ENCODE assay signal across 12 mouse cellular contexts in the genomic region with DNA sequence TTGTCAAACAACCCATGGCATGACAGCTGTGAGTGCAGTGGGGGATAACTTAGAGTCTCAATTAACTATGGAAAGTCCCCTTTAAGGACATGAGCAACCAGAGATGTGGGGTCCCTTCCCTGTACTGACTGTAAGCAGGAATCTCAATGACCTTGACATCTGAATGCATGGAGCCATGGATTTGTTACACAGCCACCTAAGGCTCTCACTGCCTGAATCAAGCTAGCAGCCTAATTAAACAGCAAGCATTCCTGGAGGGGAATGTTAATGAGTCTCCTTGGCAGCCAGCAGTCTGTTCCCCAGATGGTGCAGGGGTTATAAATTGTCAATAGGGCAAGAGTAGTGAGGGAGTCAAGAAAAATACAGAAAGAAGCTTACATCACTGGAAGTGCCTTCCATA.
DNase-seq lines count a peak whose midpoint lies in the region; ATAC-seq and TF ChIP-seq lines count a peak whose summit lies in the region.
"Had no signal": no experiment of that assay in that cellular context is flagged by ENCODE, and none has a peak within 500 bp of the region (broad histone marks: within the 10 kb centered on the region; RNA-seq: fewer than 3 reads in every experiment).

No protein-coding gene starts in this region.

- no peaks in the 10 kb centered on the region for H3K36me3 ChIP-seq in embryonic facial prominence, embryonic 11.5 days (replicated peaks; ENCODE audit: control insufficient read depth, insufficient read depth, low read depth, low read length)
- no peaks in the 10 kb centered on the region for H3K36me3 ChIP-seq in hindbrain, postnatal 0 days (ENCODE audit: insufficient read depth, low read length)
- no peaks in the 10 kb centered on the region for H3K36me3 ChIP-seq in neural tube, embryonic 15.5 days
- H3K36me3 ChIP-seq in heart, adult 2 months (ENCODE audit: control insufficient read depth, insufficient read depth, low read length): no peaks in the 10 kb centered on the region
- H3K36me3 ChIP-seq: G1E; limb, embryonic 15.5 days had no signal

- H3K27ac ChIP-seq in embryonic facial prominence, embryonic 11.5 days (replicated peaks; ENCODE audit: low read depth, low read length): no peak overlapping the region
- no peak overlapping the region for H3K27ac ChIP-seq in hindbrain, postnatal 0 days
- H3K27ac ChIP-seq in neural tube, embryonic 15.5 days (replicated peaks): no peak overlapping the region
- no peak overlapping the region for H3K27ac ChIP-seq in heart, adult 2 months
- H3K27ac ChIP-seq: limb, embryonic 15.5 days had no signal

- intact Hi-C loops in heart, adult 2 months (cut with DNase I): no loop called here

- no peak overlapping the region for H3K4me3 ChIP-seq in embryonic facial prominence, embryonic 11.5 days (ENCODE audit: low read depth, low read length)
- no peak overlapping the region for H3K4me3 ChIP-seq in hindbrain, postnatal 0 days (ENCODE audit: low read length)
- no peak overlapping the region for H3K4me3 ChIP-seq in neural tube, embryonic 15.5 days (replicated peaks)
- H3K4me3 ChIP-seq in heart, adult 2 months: no peak overlapping the region
- H3K4me3 ChIP-seq: limb, embryonic 15.5 days had no signal

- H3K79me2 ChIP-seq in heart, adult 2 months (replicated peaks; ENCODE audit: control insufficient read depth, insufficient read depth, low read length): no peaks in the 10 kb centered on the region

- no peak overlapping the region for H3K9ac ChIP-seq in embryonic facial prominence, embryonic 11.5 days (replicated peaks; ENCODE audit: low read length)
- no peak overlapping the region for H3K9ac ChIP-seq in hindbrain, postnatal 0 days (replicated peaks; ENCODE audit: low read length)
- H3K9ac ChIP-seq in neural tube, embryonic 15.5 days (replicated peaks): no peak overlapping the region
- no peak overlapping the region for H3K9ac ChIP-seq in heart, adult 2 months (ENCODE audit: low read depth, low read length)
- H3K9ac ChIP-seq: limb, embryonic 15.5 days had no signal

- no peaks in the 10 kb centered on the region for H3K9me3 ChIP-seq in embryonic facial prominence, embryonic 11.5 days (replicated peaks; ENCODE audit: control insufficient read depth, low read length)
- H3K9me3 ChIP-seq in hindbrain, postnatal 0 days (ENCODE audit: low read length): no peaks in the 10 kb centered on the region
- no peaks in the 10 kb centered on the region for H3K9me3 ChIP-seq in neural tube, embryonic 15.5 days (replicated peaks)
- H3K9me3 ChIP-seq: G1E; limb, embryonic 15.5 days had no signal

- TF ChIP-seq EP300 in heart, adult 2 months (IDR thresholded peaks at IDR 0.05; ENCODE audit: insufficient read depth, low read depth, low read length): no peak

- DNase-seq in layer of hippocampus, adult 8-10 months (ENCODE audit: low spot score in 2 of 2): peak; percentile 6 to 8
- no peak for DNase-seq in layer of hippocampus, postnatal 10 days (ENCODE audit: low spot score in 2 of 2)
- peak; percentile 9 for DNase-seq in embryonic facial prominence, embryonic 11.5 days (ENCODE audit: low spot score)
- peak; percentile 31 for DNase-seq in hindbrain, postnatal 0 days (ENCODE audit: low spot score)
- no peak for DNase-seq in heart, adult 2 months
- no peak for DNase-seq in thymus, postnatal 36 days
- DNase-seq: heart, postnatal 4 days; right cerebral cortex, postnatal 25 days; thymus, adult 18-20 months had no signal

- H3K27me3 ChIP-seq in embryonic facial prominence, embryonic 11.5 days (ENCODE audit: control insufficient read depth, insufficient read depth, low read length): no peaks in the 10 kb centered on the region
- no peaks in the 10 kb centered on the region for H3K27me3 ChIP-seq in hindbrain, postnatal 0 days (ENCODE audit: insufficient read depth, low read length)
- H3K27me3 ChIP-seq in neural tube, embryonic 15.5 days (replicated peaks): no peaks in the 10 kb centered on the region
- H3K27me3 ChIP-seq in heart, adult 2 months (ENCODE audit: control insufficient read depth, insufficient read depth, low read length): no peaks in the 10 kb centered on the region
- H3K27me3 ChIP-seq: limb, embryonic 15.5 days had no signal

- ATAC-seq in embryonic facial prominence, embryonic 11.5 days (replicated peaks; ENCODE audit: insufficient number of reproducible peaks, low FRiP score, low TSS enrichment, low read depth): no peak; the same call in 1 of the 2 replicates
- peak; percentile 56; the same call in 1 of the 2 replicates for ATAC-seq in hindbrain, postnatal 0 days
- ATAC-seq in neural tube, embryonic 15.5 days (ENCODE audit: low FRiP score): peak; percentile 68; the same call in 1 of the 2 replicates

- TF ChIP-seq POLR2A in heart, adult 2 months (IDR thresholded peaks at IDR 0.05; ENCODE audit: insufficient read depth, low read depth, low read length): no peak

- no peaks in the 10 kb centered on the region for H3K4me1 ChIP-seq in embryonic facial prominence, embryonic 11.5 days (ENCODE audit: control insufficient read depth, insufficient read depth, low read length)
- no peaks in the 10 kb centered on the region for H3K4me1 ChIP-seq in hindbrain, postnatal 0 days (ENCODE audit: insufficient read depth, low read length)
- no peaks in the 10 kb centered on the region for H3K4me1 ChIP-seq in neural tube, embryonic 15.5 days
- H3K4me1 ChIP-seq in heart, adult 2 months (ENCODE audit: control insufficient read depth, insufficient read depth, low read length): no peaks in the 10 kb centered on the region
- H3K4me1 ChIP-seq: limb, embryonic 15.5 days had no signal

- H3K4me2 ChIP-seq in embryonic facial prominence, embryonic 11.5 days (ENCODE audit: low read depth, low read length): no peak overlapping the region
- H3K4me2 ChIP-seq in hindbrain, postnatal 0 days (ENCODE audit: low read depth, low read length): no peak overlapping the region
- no peak overlapping the region for H3K4me2 ChIP-seq in neural tube, embryonic 15.5 days
- H3K4me2 ChIP-seq: limb, embryonic 15.5 days had no signal

- TF ChIP-seq CTCF in hindbrain, postnatal 0 days (IDR thresholded peaks at IDR 0.05; ENCODE audit: low read depth): no peak
- TF ChIP-seq CTCF in heart, adult 2 months (IDR thresholded peaks at IDR 0.05): no peak

Comparison
In these comparisons a context has a peak if more than half of its experiments do, and no peak if none do; other contexts are left out.
1. DNase-seq: peak in layer of hippocampus, adult 8-10 months (2 of 2), embryonic facial prominence, embryonic 11.5 days (single experiment) and hindbrain, postnatal 0 days (single experiment); none in layer of hippocampus, postnatal 10 days (0 of 2), heart, adult 2 months (0 of 2) and thymus, postnatal 36 days (0 of 2).